Mouse (Mus musculus) testis, adult 2 months (tissue): Measurements from ENCODE around the gene Prepl. TPM values are rescaled to one million over a fixed set of nuclear protein-coding genes. Genes with fewer than 3 reads are reported as not detected.

Experiments used
- H3K27ac ChIP-seq: fragments of 200-500 bp; 2 replicates; pipeline ENCODE4 v1.5.1; 2012; ENCODE audit warnings: low read depth, low read length; ENCODE audit not compliant: control insufficient read depth, insufficient read depth
- H3K27me3 ChIP-seq: fragments of 200-500 bp; 2 replicates; pipeline ENCODE4 v1.6.1; 2012; ENCODE audit warnings: mild to moderate bottlenecking, low read length, moderate library complexity; ENCODE audit not compliant: control insufficient read depth, insufficient read depth
- H3K36me3 ChIP-seq: fragments of 200-500 bp; 2 replicates; pipeline ENCODE4 v1.6.1; 2012; ENCODE audit warnings: mild to moderate bottlenecking, low read length; ENCODE audit not compliant: control insufficient read depth, insufficient read depth
- H3K4me1 ChIP-seq: fragments of 200-500 bp; 2 replicates; pipeline ENCODE4 v1.6.1; 2012; ENCODE audit warnings: low read length; ENCODE audit not compliant: control insufficient read depth, insufficient read depth
- H3K4me3 ChIP-seq: fragments of 200-500 bp; 2 replicates; pipeline ENCODE4 v1.5.1; 2012; ENCODE audit warnings: low read depth, mild to moderate bottlenecking, low read length, moderate library complexity, mixed read lengths; ENCODE audit not compliant: control insufficient read depth
- CTCF ChIP-seq: fragments of 200-500 bp; IDR thresholded peaks from 2 replicates; pipeline ENCODE4 v1.5.1; 2012; ENCODE audit warnings: low read depth, mild to moderate bottlenecking, inconsistent platforms, low read length, moderate library complexity; ENCODE audit not compliant: control insufficient read depth, insufficient read depth, insufficient replicate concordance
- POLR2A ChIP-seq: fragments of 200-500 bp; IDR thresholded peaks from 2 replicates; pipeline ENCODE4 v1.6.1; 2012; ENCODE audit warnings: low read depth, mild to moderate bottlenecking, inconsistent platforms, low read length, moderate library complexity; ENCODE audit not compliant: control insufficient read depth
- polyA plus RNA-seq: library from polyadenylated mRNA; depleted of rRNA; stranded (reverse); fragments of >200 nt; gene quantifications from 2 replicates; pipeline ENCODE4 v1.2.3, GENCODE M21; 2012

The Prepl gene
- polyA plus RNA-seq, 1 experiment: 15.2 TPM

DNA sequence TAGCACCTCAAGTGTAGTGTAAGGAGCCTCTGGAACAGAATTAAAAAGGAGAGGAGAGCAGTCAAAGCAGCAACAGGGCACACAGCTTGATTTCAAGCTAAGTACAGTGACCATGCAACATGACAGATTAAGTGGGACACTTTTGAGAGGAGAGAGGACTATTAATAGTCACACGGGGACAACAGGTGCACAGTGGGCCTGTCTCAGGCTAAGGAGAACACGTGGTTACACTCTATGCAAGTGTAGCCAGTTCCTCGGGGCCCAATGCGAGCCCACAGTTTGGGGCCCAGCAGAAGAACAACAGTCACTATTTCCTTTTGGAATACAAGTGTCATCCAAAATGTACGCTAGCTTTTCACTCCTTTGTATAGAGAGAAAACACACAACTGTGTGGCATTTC is 2.5 kb downstream of the Prepl start:
- TF ChIP-seq CTCF (no peak), POLR2A (no peak)
- Histone ChIP-seq H3K36me3 (no peaks in the 10 kb centered on the region), H3K27me3 (no peaks in the 10 kb centered on the region), H3K4me1 (peaks cover 2% of the 10 kb centered on the region; the same call in 1 of the 2 replicates), H3K4me3 (no peak overlapping the region), H3K27ac (no peak overlapping the region)

DNA sequence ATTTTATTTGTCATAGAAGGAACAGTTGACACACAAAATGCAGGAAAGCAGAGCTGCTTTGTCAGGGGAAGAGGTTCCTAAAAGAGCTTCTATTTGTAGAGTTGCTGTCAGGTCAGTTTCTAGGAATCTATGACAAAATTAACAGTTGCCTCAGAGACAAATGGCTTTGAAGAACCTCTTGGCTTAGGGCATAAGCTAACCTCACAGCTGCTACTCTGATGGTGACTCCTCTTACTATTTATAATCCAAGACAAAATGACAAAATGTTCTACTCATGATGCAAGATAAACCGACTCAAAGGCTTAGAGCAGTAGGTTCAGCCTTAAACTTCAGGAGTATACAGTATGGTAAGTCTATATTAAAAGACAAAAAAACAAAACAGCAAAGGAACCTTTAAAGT is 3.5 kb downstream of the Prepl start:
- Histone ChIP-seq H3K27me3 (no peaks in the 10 kb centered on the region), H3K4me3 (no peak overlapping the region), H3K36me3 (no peaks in the 10 kb centered on the region), H3K4me1 (peaks cover 2% of the 10 kb centered on the region; the same call in 1 of the 2 replicates), H3K27ac (no peak overlapping the region)
- TF ChIP-seq POLR2A (no peak), CTCF (no peak)

DNA sequence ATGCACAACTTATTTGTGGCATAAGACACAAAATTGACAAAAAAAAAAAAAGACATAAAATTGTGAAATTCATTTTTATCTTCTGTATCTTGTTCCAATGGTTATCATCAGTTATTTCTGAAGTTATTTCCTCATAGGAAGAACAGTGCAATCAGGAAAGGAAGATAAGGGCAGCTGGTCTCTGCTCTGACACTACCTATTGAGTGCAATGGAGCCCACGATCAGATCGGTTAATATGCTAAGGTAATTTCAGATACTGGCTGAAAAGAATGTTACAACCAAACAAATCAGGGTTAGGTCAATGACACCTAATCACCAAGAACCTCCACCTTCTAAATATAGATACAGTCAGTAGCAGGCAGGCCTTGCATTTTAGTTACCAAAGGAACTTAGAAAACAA is 4.7 kb downstream of the Prepl start:
- Histone ChIP-seq H3K4me3 (no peak overlapping the region), H3K36me3 (no peaks in the 10 kb centered on the region), H3K4me1 (peaks cover 2% of the 10 kb centered on the region; the same call in 1 of the 2 replicates), H3K27ac (no peak overlapping the region), H3K27me3 (no peaks in the 10 kb centered on the region)
- TF ChIP-seq POLR2A (no peak), CTCF (no peak)

DNA sequence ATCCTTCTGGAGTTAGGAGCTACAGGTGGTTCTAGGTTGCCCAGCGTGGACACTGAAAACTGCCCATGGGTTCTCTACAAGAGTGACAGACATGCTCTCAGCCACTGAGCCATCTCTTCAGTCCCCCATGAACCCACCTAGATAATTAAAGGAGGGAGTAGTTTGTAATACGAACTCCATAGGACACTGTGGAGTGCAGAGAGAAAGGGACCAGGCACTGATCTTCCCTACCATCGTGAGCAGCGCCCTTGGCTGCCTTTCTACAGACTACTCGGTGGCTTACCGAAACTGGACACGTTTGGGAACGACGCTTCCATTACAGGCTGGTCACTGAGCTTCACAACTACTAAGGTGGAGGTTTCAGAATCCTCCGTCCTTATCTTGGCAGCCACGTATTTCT is 9.3 kb downstream of the Prepl start:
- no peak for TF ChIP-seq POLR2A
- TF ChIP-seq CTCF: no peak

DNA sequence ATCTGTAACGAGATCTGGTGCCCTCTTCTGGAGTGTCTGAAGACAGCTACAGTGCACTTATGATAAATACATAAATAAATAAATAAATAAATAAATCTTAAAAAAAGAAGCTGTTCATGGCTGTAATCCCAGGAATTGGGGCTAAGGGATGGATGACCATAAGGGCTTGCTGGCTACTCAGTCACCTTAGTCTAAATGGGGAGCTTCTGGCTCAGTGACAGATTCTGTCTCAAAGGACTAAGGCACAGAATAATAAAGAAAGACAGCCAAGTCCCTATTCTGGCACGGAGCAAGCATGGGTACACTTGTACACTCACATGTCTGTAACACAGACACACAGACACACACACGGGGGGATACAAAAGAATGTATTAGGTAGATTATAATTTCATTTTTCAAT is 10.8 kb downstream of the Prepl start:
- no peaks in the 10 kb centered on the region for H3K4me1 ChIP-seq
- H3K27ac ChIP-seq: no peak overlapping the region
- H3K4me3 ChIP-seq: no peak overlapping the region
- TF ChIP-seq CTCF (no peak), POLR2A (no peak)
- H3K27me3 ChIP-seq: no peaks in the 10 kb centered on the region
- H3K36me3 ChIP-seq: no peaks in the 10 kb centered on the region; the same call in none of the 2 replicates

More for the DNA sequence above, 9.3 kb downstream of the Prepl start:
- no peaks in the 10 kb centered on the region for H3K27me3 ChIP-seq
- H3K4me3 ChIP-seq: no peak overlapping the region
- no peaks in the 10 kb centered on the region for H3K4me1 ChIP-seq
- H3K36me3 ChIP-seq: no peaks in the 10 kb centered on the region; the same call in none of the 2 replicates
- no peak overlapping the region for H3K27ac ChIP-seq

DNA sequence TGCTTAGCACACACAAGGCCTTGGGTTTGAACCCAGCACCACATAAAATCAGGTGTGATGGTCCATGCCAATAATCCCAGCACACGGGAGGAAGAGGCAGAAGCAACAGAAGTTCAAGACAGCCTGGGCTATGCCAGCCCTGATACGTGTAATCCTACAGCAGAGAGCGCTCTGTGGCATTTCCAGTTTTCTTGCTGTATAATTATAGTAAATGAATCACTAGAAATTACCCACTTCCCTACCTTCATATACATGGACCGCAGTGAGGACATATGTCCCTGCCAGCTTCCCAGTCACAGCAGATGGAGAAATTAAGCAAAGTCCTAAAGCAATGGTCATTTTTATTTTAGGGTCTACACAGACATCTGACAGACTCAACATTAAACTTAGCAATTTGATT is 16.0 kb downstream of the Prepl start:
- H3K36me3 ChIP-seq: peaks cover 2% of the 10 kb centered on the region
- H3K4me3 ChIP-seq: no peak overlapping the region
- no peak overlapping the region for H3K27ac ChIP-seq
- H3K4me1 ChIP-seq: no peaks in the 10 kb centered on the region
- no peaks in the 10 kb centered on the region for H3K27me3 ChIP-seq
- no peak for TF ChIP-seq CTCF
- no peak for TF ChIP-seq POLR2A

DNA sequence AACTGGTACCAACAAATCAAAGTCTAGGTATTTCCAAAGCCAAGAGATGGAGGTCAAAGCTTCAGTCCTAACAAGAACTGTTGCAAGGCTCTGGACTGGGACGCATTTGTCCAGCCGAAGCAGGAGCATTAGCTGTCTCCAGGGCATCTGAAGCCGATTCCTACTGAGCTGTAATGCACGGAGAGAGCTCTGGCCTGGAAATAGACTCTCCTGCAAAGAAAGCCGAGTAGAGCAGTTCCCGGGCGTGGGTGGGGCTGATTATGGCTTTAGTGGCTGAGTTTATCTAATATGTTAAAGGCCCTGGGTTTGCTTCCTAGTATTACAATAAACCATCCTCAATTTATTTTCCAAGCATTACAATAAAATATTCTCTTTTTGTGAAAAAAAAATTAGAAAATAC is 16.8 kb downstream of the Prepl start:
- TF ChIP-seq CTCF (no peak), POLR2A (no peak)
- Histone ChIP-seq H3K27ac (no peak overlapping the region), H3K36me3 (peaks cover 2% of the 10 kb centered on the region), H3K4me3 (no peak overlapping the region), H3K4me1 (no peaks in the 10 kb centered on the region), H3K27me3 (no peaks in the 10 kb centered on the region)

DNA sequence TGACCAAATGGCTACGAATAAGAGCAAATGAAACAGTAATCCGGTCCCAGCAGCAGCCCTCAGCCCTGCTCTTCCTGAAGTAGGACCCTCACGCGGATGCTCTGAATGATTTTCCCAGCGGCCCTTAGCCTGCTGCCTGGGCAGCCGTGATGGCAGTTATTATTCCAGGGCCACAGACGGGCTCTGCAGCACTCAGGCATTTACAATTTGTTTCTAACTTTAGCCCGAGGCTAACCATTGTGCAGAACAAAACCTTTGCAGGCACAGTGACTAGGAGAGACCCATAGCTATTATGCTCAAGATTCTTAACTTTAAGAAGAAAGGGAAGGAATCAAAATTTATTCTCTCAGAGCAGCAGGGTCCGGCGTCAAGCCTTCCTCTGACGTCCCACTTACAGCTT is 17.7 kb downstream of the Prepl start:
- H3K36me3 ChIP-seq: peaks cover 2% of the 10 kb centered on the region
- H3K27ac ChIP-seq: no peak overlapping the region
- H3K4me1 ChIP-seq: no peaks in the 10 kb centered on the region
- no peak overlapping the region for H3K4me3 ChIP-seq
- no peaks in the 10 kb centered on the region for H3K27me3 ChIP-seq
- no peak for TF ChIP-seq CTCF
- no peak for TF ChIP-seq POLR2A
